Mouse (Mus musculus): ENCODE data around the gene Bad. TPM values are rescaled to one million over a fixed set of nuclear protein-coding genes. Genes with fewer than 3 reads are reported as not detected.
A peak's percentile ranks its signal among the peaks of the same experiment; 100 is the strongest.

Bad gene
- polyA plus RNA-seq, 1 experiment, result 60.4 TPM

- TF ChIP-seq POLR2A (IDR thresholded peaks at IDR 0.05; ENCODE audit: extremely low read depth, insufficient read depth, low read length) (0 out of 2 replicates have a peak, but pooled peaks have one; percentile 5), CTCF (IDR thresholded peaks at IDR 0.05; ENCODE audit: extremely low read depth, insufficient read depth, low read length) (no peak)
- no peaks in the 10 kb centered on the region for H3K4me1 ChIP-seq (ENCODE audit: control insufficient read depth, insufficient read depth, low read length)
Measured at GRCm38 (mm10) chr19:6940396-6941351, 987 bp upstream of the Bad start.

GRCm38 (mm10) chr19:6942249-6942691 lies 609 bp downstream of the Bad start, which contains the start of gene Gpr137:
TSS of gene Gpr137 (minus strand) at chr19:6942480.
- Histone ChIP-seq H3K4me1 (ENCODE audit: control insufficient read depth, insufficient read depth, low read length) (no peaks in the 10 kb centered on the region), H3K4me3 (ENCODE audit: insufficient read depth, low read length) (peak within 1 kb of the TSS; percentile 96), H3K27ac (ENCODE audit: insufficient read depth, low read length) (peak within 1 kb of the TSS; percentile 90)
- peak; percentile 62; the same call in 1 of the 2 replicates for TF ChIP-seq POLR2A (IDR thresholded peaks at IDR 0.05; ENCODE audit: extremely low read depth, insufficient read depth, low read length)
- no peak for TF ChIP-seq CTCF (IDR thresholded peaks at IDR 0.05; ENCODE audit: extremely low read depth, insufficient read depth, low read length)

More at GRCm38 (mm10) chr19:6940396-6941351, 987 bp upstream of the Bad start:
- Histone ChIP-seq H3K27ac (ENCODE audit: insufficient read depth, low read length) (peak overlapping the region; percentile 47), H3K4me3 (ENCODE audit: insufficient read depth, low read length) (peak overlapping the region; percentile 96)

- H3K4me3 ChIP-seq (ENCODE audit: insufficient read depth, low read length), result peak overlapping the region; percentile 96
- TF ChIP-seq POLR2A (IDR thresholded peaks at IDR 0.05; ENCODE audit: extremely low read depth, insufficient read depth, low read length) (no peak), CTCF (IDR thresholded peaks at IDR 0.05; ENCODE audit: extremely low read depth, insufficient read depth, low read length) (no peak)
- H3K4me1 ChIP-seq (ENCODE audit: control insufficient read depth, insufficient read depth, low read length), result no peaks in the 10 kb centered on the region
- peak overlapping the region; percentile 33 for H3K27ac ChIP-seq (ENCODE audit: insufficient read depth, low read length)
Measured at GRCm38 (mm10) chr19:6942764-6943163, 1.1 kb downstream of the Bad start.

- H3K27ac ChIP-seq (ENCODE audit: insufficient read depth, low read length), result no peak overlapping the region
- H3K4me3 ChIP-seq (ENCODE audit: insufficient read depth, low read length), result no peak overlapping the region
- no peaks in the 10 kb centered on the region for H3K4me1 ChIP-seq (ENCODE audit: control insufficient read depth, insufficient read depth, low read length)
- TF ChIP-seq CTCF (IDR thresholded peaks at IDR 0.05; ENCODE audit: extremely low read depth, insufficient read depth, low read length) (no peak), POLR2A (IDR thresholded peaks at IDR 0.05; ENCODE audit: extremely low read depth, insufficient read depth, low read length) (no peak)
Measured at GRCm38 (mm10) chr19:6943709-6944108, 2.0 kb downstream of the Bad start.

- TF ChIP-seq CTCF (IDR thresholded peaks at IDR 0.05; ENCODE audit: extremely low read depth, insufficient read depth, low read length) (no peak), POLR2A (IDR thresholded peaks at IDR 0.05; ENCODE audit: extremely low read depth, insufficient read depth, low read length) (no peak)
- Histone ChIP-seq H3K4me3 (ENCODE audit: insufficient read depth, low read length) (no peak overlapping the region), H3K27ac (ENCODE audit: insufficient read depth, low read length) (no peak overlapping the region), H3K4me1 (ENCODE audit: control insufficient read depth, insufficient read depth, low read length) (peaks cover 2% of the 10 kb centered on the region; the same call in 1 of the 2 replicates)
Measured at GRCm38 (mm10) chr19:6947742-6948141, 6.1 kb downstream of the Bad start.

GRCm38 (mm10) chr19:6948186-6948585 lies 6.5 kb downstream of the Bad start:
- no peak for TF ChIP-seq CTCF (IDR thresholded peaks at IDR 0.05; ENCODE audit: extremely low read depth, insufficient read depth, low read length)
- no peak for TF ChIP-seq POLR2A (IDR thresholded peaks at IDR 0.05; ENCODE audit: extremely low read depth, insufficient read depth, low read length)
- no peak overlapping the region for H3K27ac ChIP-seq (ENCODE audit: insufficient read depth, low read length)

GRCm38 (mm10) chr19:6949532-6949931 lies 7.9 kb downstream of the Bad start:
- TF ChIP-seq CTCF (IDR thresholded peaks at IDR 0.05; ENCODE audit: extremely low read depth, insufficient read depth, low read length) (no peak), POLR2A (IDR thresholded peaks at IDR 0.05; ENCODE audit: extremely low read depth, insufficient read depth, low read length) (0 out of 2 replicates have a peak, but pooled peaks have one; percentile 3)
- Histone ChIP-seq H3K4me3 (ENCODE audit: insufficient read depth, low read length) (no peak overlapping the region), H3K4me1 (ENCODE audit: control insufficient read depth, insufficient read depth, low read length) (peaks cover 2% of the 10 kb centered on the region; the same call in 1 of the 2 replicates), H3K27ac (ENCODE audit: insufficient read depth, low read length) (no peak overlapping the region)

More at GRCm38 (mm10) chr19:6948186-6948585, 6.5 kb downstream of the Bad start:
- H3K4me1 ChIP-seq (ENCODE audit: control insufficient read depth, insufficient read depth, low read length), result peaks cover 2% of the 10 kb centered on the region; the same call in 1 of the 2 replicates
- no peak overlapping the region for H3K4me3 ChIP-seq (ENCODE audit: insufficient read depth, low read length)

- no peak for TF ChIP-seq CTCF (IDR thresholded peaks at IDR 0.05; ENCODE audit: extremely low read depth, insufficient read depth, low read length)
- no peak for TF ChIP-seq POLR2A (IDR thresholded peaks at IDR 0.05; ENCODE audit: extremely low read depth, insufficient read depth, low read length)
- Histone ChIP-seq H3K4me3 (ENCODE audit: insufficient read depth, low read length) (peak overlapping the region; percentile 66; the same call in 1 of the 2 replicates), H3K4me1 (ENCODE audit: control insufficient read depth, insufficient read depth, low read length) (peaks cover 2% of the 10 kb centered on the region; the same call in 1 of the 2 replicates), H3K27ac (ENCODE audit: insufficient read depth, low read length) (no peak overlapping the region)
Measured at GRCm38 (mm10) chr19:6949951-6950350, 8.3 kb downstream of the Bad start.

GRCm38 (mm10) chr19:6950613-6951153 lies 9.0 kb downstream of the Bad start:
- Histone ChIP-seq H3K27ac (ENCODE audit: insufficient read depth, low read length) (peak overlapping the region; percentile 72), H3K4me1 (ENCODE audit: control insufficient read depth, insufficient read depth, low read length) (peaks cover 2% of the 10 kb centered on the region; the same call in 1 of the 2 replicates), H3K4me3 (ENCODE audit: insufficient read depth, low read length) (peak overlapping the region; percentile 66)
- no peak for TF ChIP-seq CTCF (IDR thresholded peaks at IDR 0.05; ENCODE audit: extremely low read depth, insufficient read depth, low read length)
- peak; percentile 78; the same call in 1 of the 2 replicates for TF ChIP-seq POLR2A (IDR thresholded peaks at IDR 0.05; ENCODE audit: extremely low read depth, insufficient read depth, low read length)
